Mouse (Mus musculus) CH12.LX (cell line): ENCODE results near the gene Ctcf. TPM values are rescaled to one million over a fixed set of nuclear protein-coding genes. Genes with fewer than 3 reads are reported as not detected.

ENCODE experiments used
- DNase-seq: peaks from one replicate; pipeline ENCODE4 v3.0.0-alpha.2; 2013; ENCODE audit errors: extremely low read depth
- H3K27ac ChIP-seq: 2 replicates; pipeline ENCODE4 v1.5.1; 2012; ENCODE audit warnings: low read depth, mild to moderate bottlenecking, control low read depth, moderate library complexity; ENCODE audit not compliant: insufficient read depth
- H3K27me3 ChIP-seq: replicated peaks from 2 replicates; pipeline ENCODE3; 2012; ENCODE audit warnings: inconsistent platforms
- H3K36me3 ChIP-seq, 2 experiments: replicated peaks in 1 of 2; 2 replicates each; pipeline versions ENCODE3 to v1.6.1; 2012; ENCODE audit warnings: inconsistent platforms in 1 of 2, low read length in 1 of 2, mild to moderate bottlenecking in 1 of 2, mixed read lengths in 1 of 2, moderate library complexity in 1 of 2; ENCODE audit not compliant: control insufficient read depth in 1 of 2, insufficient read depth in 1 of 2
- H3K4me1 ChIP-seq, 2 experiments: 2 replicates each; pipeline ENCODE4 v1.6.1; 2012; ENCODE audit warnings: inconsistent platforms in 1 of 2, moderate library complexity in 1 of 2; ENCODE audit not compliant: insufficient read depth in 2 of 2, control insufficient read depth in 1 of 2
- H3K4me2 ChIP-seq: 2 replicates; pipeline ENCODE4 v1.6.1; 2012; ENCODE audit warnings: low read depth, mild to moderate bottlenecking, control low read depth; ENCODE audit not compliant: poor library complexity, insufficient read depth, severe bottlenecking
- H3K4me3 ChIP-seq, 3 experiments: fragments of 150-350 bp in 1 of 3; sonication (generic) in 1 of 3; replicated peaks in 1 of 3; 2 replicates each; pipeline versions ENCODE3 to v1.5.1; 2011 to 2012; ENCODE audit warnings: low read depth in 2 of 3, low read length in 2 of 3, mild to moderate bottlenecking in 2 of 3, moderate library complexity in 2 of 3, control low read depth in 1 of 3, improper control_type of control experiment in 1 of 3, inconsistent platforms in 1 of 3, mixed read lengths in 1 of 3; ENCODE audit not compliant: poor library complexity in 1 of 3
- H3K79me2 ChIP-seq: replicated peaks from 2 replicates; pipeline ENCODE4 v1.6.1; 2012; ENCODE audit warnings: mild to moderate bottlenecking, moderate library complexity; ENCODE audit not compliant: control insufficient read depth, poor library complexity, insufficient read depth, severe bottlenecking; ENCODE audit errors: extremely low read depth
- H3K9ac ChIP-seq: 2 replicates; pipeline ENCODE4 v1.6.1; 2012; ENCODE audit warnings: low read depth, mild to moderate bottlenecking, control low read depth, moderate library complexity; ENCODE audit not compliant: insufficient read depth
- H3K9me3 ChIP-seq: replicated peaks from 2 replicates; pipeline ENCODE3; 2012; ENCODE audit warnings: low read length, inconsistent platforms, mixed read lengths
- BHLHE40 ChIP-seq: IDR thresholded peaks from 2 replicates; pipeline ENCODE4 v1.6.1; 2011; ENCODE audit warnings: mild to moderate bottlenecking, low read depth, low read length, improper control_type of control experiment
- CTCF ChIP-seq, 2 experiments: IDR thresholded peaks in 1 of 2; conservative IDR thresholded peaks in 1 of 2; 2 replicates each; pipeline ENCODE4 v1.5.1; 2011 to 2012; ENCODE audit warnings: low read depth in 2 of 2, low read length in 2 of 2, improper control_type of control experiment in 1 of 2, inconsistent platforms in 1 of 2, mild to moderate bottlenecking in 1 of 2, moderate library complexity in 1 of 2
- ETS1 ChIP-seq: conservative IDR thresholded peaks from 2 replicates; pipeline ENCODE4 v1.6.1; 2012; ENCODE audit warnings: low read depth, mild to moderate bottlenecking, inconsistent platforms, low read length, improper control_type of control experiment, moderate library complexity
- GABPA ChIP-seq: IDR thresholded peaks from 2 replicates; pipeline ENCODE4 v1.6.1; 2012; ENCODE audit warnings: low read depth, low read length, improper control_type of control experiment, inconsistent platforms; ENCODE audit not compliant: insufficient replicate concordance
- IRF4 ChIP-seq: IDR thresholded peaks from 2 replicates; pipeline ENCODE4 v1.6.1; 2014; ENCODE audit warnings: low read depth, mild to moderate bottlenecking, inconsistent platforms, low read length, improper control_type of control experiment
- JUN ChIP-seq: IDR thresholded peaks from 2 replicates; pipeline ENCODE4 v1.6.1; 2011; ENCODE audit warnings: low read depth, mild to moderate bottlenecking, low read length, improper control_type of control experiment, moderate library complexity; ENCODE audit not compliant: insufficient read depth
- JUND ChIP-seq: conservative IDR thresholded peaks from 2 replicates; pipeline ENCODE4 v1.6.1; 2011; ENCODE audit warnings: low read depth, low read length, improper control_type of control experiment
- MAZ ChIP-seq: IDR thresholded peaks from 2 replicates; pipeline ENCODE4 v1.6.1; 2012; ENCODE audit warnings: low read depth, mild to moderate bottlenecking, inconsistent platforms, low read length, improper control_type of control experiment, moderate library complexity
- MEF2A ChIP-seq: IDR thresholded peaks from 2 replicates; pipeline ENCODE4 v1.6.1; 2014; ENCODE audit warnings: low read depth, mild to moderate bottlenecking, inconsistent platforms, low read length, improper control_type of control experiment, borderline replicate concordance
- MXI1 ChIP-seq: IDR thresholded peaks from 2 replicates; pipeline ENCODE4 v1.6.1; 2011; ENCODE audit warnings: mild to moderate bottlenecking, low read depth, low read length, improper control_type of control experiment
- PAX5 ChIP-seq: IDR thresholded peaks from 2 replicates; pipeline ENCODE4 v1.6.1; 2012; ENCODE audit warnings: low read length, inconsistent platforms, mixed read lengths
- POLR2A ChIP-seq: IDR thresholded peaks from 2 replicates; pipeline ENCODE4 v1.6.1; 2011; ENCODE audit warnings: low read depth, mild to moderate bottlenecking, improper control_type of control experiment, low read length
- POLR2AphosphoS2 ChIP-seq: IDR thresholded peaks from 2 replicates; pipeline ENCODE4 v1.6.1; 2011; ENCODE audit warnings: low read depth, low read length, improper control_type of control experiment
- RCOR1 ChIP-seq: conservative IDR thresholded peaks from 2 replicates; pipeline ENCODE4 v1.6.1; 2012; ENCODE audit warnings: low read depth, mild to moderate bottlenecking, inconsistent platforms, low read length, improper control_type of control experiment
- SIN3A ChIP-seq: IDR thresholded peaks from 2 replicates; pipeline ENCODE4 v1.6.1; 2012; ENCODE audit warnings: low read length, improper control_type of control experiment, inconsistent platforms
- SMC3 ChIP-seq: IDR thresholded peaks from 2 replicates; pipeline ENCODE4 v1.6.1; 2011; ENCODE audit warnings: low read depth, low read length, improper control_type of control experiment
- TBP ChIP-seq: conservative IDR thresholded peaks from 2 replicates; pipeline ENCODE4 v1.6.1; 2011; ENCODE audit warnings: low read depth, low read length, improper control_type of control experiment
- TCF12 ChIP-seq: IDR thresholded peaks from 2 replicates; pipeline ENCODE4 v1.6.1; 2014; ENCODE audit warnings: low read depth, mild to moderate bottlenecking, inconsistent platforms, low read length, improper control_type of control experiment
- UBTF ChIP-seq: IDR thresholded peaks from 2 replicates; pipeline ENCODE4 v1.6.1; 2012; ENCODE audit warnings: low read depth, mild to moderate bottlenecking, inconsistent platforms, low read length, improper control_type of control experiment, moderate library complexity
- USF1 ChIP-seq: IDR thresholded peaks from 2 replicates; pipeline ENCODE4 v1.6.1; 2014; ENCODE audit warnings: low read depth, mild to moderate bottlenecking, inconsistent platforms, low read length, improper control_type of control experiment
- USF2 ChIP-seq: conservative IDR thresholded peaks from 2 replicates; pipeline ENCODE4 v1.6.1; 2011; ENCODE audit warnings: low read depth, low read length, improper control_type of control experiment
- ZC3H11A ChIP-seq: IDR thresholded peaks from 2 replicates; pipeline ENCODE4 v1.6.1; 2012; ENCODE audit warnings: low read depth, mild to moderate bottlenecking, inconsistent platforms, low read length, improper control_type of control experiment
- ZKSCAN1 ChIP-seq: IDR thresholded peaks from 2 replicates; pipeline ENCODE4 v1.6.1; 2012; ENCODE audit warnings: low read depth, inconsistent platforms, low read length, improper control_type of control experiment, borderline replicate concordance
- dilution Hi-C: fragments of 300-500 bp; cut with MboI; formaldehyde crosslinking; loops from 2 replicates; pipeline ENCODE4 v1.14.3; 2020; ENCODE audit warnings: low sequenced_read_pairs; ENCODE audit not compliant: extremely low pct_unique_long_range_greater_than_20kb, extremely low pct_ligation_motif_present
- in situ Hi-C: fragments of 300-500 bp; cut with MboI; formaldehyde crosslinking; loops from 3 replicates; pipeline ENCODE4 v1.14.3; 2019; ENCODE audit warnings: low sequenced_read_pairs, low pct_ligation_motif_present, low pct_unique_long_range_greater_than_20kb, mixed read lengths
- polyA plus RNA-seq: library from polyadenylated mRNA; unstranded; fragments of >175 nt; gene quantifications from 2 replicates; pipeline ENCODE4 v1.2.1, GENCODE M21; 2012; ENCODE audit warnings: low read depth; ENCODE audit not compliant: insufficient read length
- total RNA-seq, 2 experiments: library from RNA; depleted of rRNA; stranded (reverse); fragments of 300-350 nt in 1 of 2; fragments of >200 nt in 1 of 2; gene quantifications; 2 replicates each; pipeline ENCODE4 v1.2.3; 2012 to 2014

Ctcf gene
- total and polyA plus RNA-seq, 3 experiments = 42.3 to 97.9 (median 52.4) TPM

GRCm38 (mm10) chr8:105709317-105709716 lies 72.9 kb downstream of the Ctcf start:
- peaks cover 3 to 10% of the 10 kb centered on the region in 2 experiments for H3K36me3 ChIP-seq
- H3K9me3 ChIP-seq = no peaks in the 10 kb centered on the region
- in situ Hi-C loops = loop anchor here (25.0 kb wide), 1 partner anchor 328 kb away; no protein-coding TSS in a partner anchor
- no peak overlapping the region for H3K27ac ChIP-seq
- no peak for DNase-seq
- H3K4me2 ChIP-seq = no peak overlapping the region
- H3K4me1 ChIP-seq = peaks cover 6 to 24% of the 10 kb centered on the region in 2 experiments
- H3K79me2 ChIP-seq = no peaks in the 10 kb centered on the region; the same call in 1 of the 2 replicates
- no peak overlapping the region for H3K9ac ChIP-seq
- no peak overlapping the region for H3K4me3 ChIP-seq
- no peaks in the 10 kb centered on the region for H3K27me3 ChIP-seq
- TF ChIP-seq POLR2A = no peak
- no peak for TF ChIP-seq GABPA
- TF ChIP-seq USF2 = no peak
- no peak for TF ChIP-seq MAZ
- TF ChIP-seq ETS1 = no peak
- no peak for TF ChIP-seq IRF4
- TF ChIP-seq SIN3A = no peak
- TF ChIP-seq SMC3 = no peak
- no peak for TF ChIP-seq JUN
- no peak for TF ChIP-seq UBTF
- TF ChIP-seq TCF12 = no peak
- no peak for TF ChIP-seq PAX5
- no peak for TF ChIP-seq BHLHE40
- no peak for TF ChIP-seq JUND
- dilution Hi-C loops = no loop called here

DNA sequence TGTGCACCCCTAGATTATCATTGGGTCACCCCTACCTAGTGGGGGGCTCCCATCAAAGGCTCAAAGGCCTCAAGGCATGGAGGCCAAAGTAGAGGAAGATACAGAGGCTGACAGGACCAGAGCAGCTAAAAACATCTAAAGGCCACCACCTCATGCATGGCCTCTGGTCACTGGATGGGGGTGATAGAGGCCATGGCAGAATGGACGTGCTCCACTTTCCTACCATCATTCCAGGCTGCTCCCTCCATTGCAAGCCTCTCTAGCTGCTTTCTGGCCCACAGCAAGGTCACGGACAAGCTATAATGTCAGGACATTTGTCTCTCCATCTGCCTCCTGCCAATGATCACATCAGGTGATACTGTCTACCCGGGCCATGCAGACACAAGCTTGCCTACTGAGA lies 75.9 kb downstream of the Ctcf start:
- H3K79me2 ChIP-seq = no peaks in the 10 kb centered on the region
- no peak for DNase-seq
- TF ChIP-seq PAX5 = no peak
- no peak for TF ChIP-seq ZKSCAN1
- no peak for TF ChIP-seq TBP
- TF ChIP-seq JUN = no peak
- no peak for TF ChIP-seq POLR2AphosphoS2
- TF ChIP-seq MEF2A = no peak
- no peak for TF ChIP-seq RCOR1
- TF ChIP-seq USF1 = no peak
- TF ChIP-seq GABPA = no peak
- TF ChIP-seq MXI1 = no peak
- no peak for TF ChIP-seq ZC3H11A
- TF ChIP-seq UBTF = no peak
- TF ChIP-seq CTCF (conservative IDR thresholded peaks at IDR 0.05 in 1 of 2, IDR thresholded peaks at IDR 0.05 in 1 of 2; ENCODE audit: low read depth in 2 of 2, low read length in 2 of 2) = no peak
- TF ChIP-seq, all 38 proteins: peak for 0
- dilution Hi-C loops = no loop called here
- H3K4me3 ChIP-seq = no peak overlapping the region
- H3K4me2 ChIP-seq = no peak overlapping the region
- no peak overlapping the region for H3K27ac ChIP-seq
- H3K27me3 ChIP-seq = no peaks in the 10 kb centered on the region
- no peaks in the 10 kb centered on the region for H3K9me3 ChIP-seq
- peaks cover 0 to 9% of the 10 kb centered on the region in 2 experiments for H3K36me3 ChIP-seq
- in situ Hi-C loops = loop anchor here (5.0 to 25.0 kb wide), 2 partner anchors 215 to 325 kb away; no protein-coding TSS in a partner anchor
- peaks cover 0 to 3% of the 10 kb centered on the region in 2 experiments; a peak in 2 of 4 replicates for H3K4me1 ChIP-seq
- H3K9ac ChIP-seq = no peak overlapping the region
